Mouse (Mus musculus) neutrophil, adult 5-6 weeks (primary cell): ENCODE results near the gene Serpine1. TPM values are rescaled to one million over a fixed set of nuclear protein-coding genes. Genes with fewer than 3 reads are reported as not detected.

Experiments used
- ATAC-seq: fragments of 151-379, 151-347 bp; 2 replicates; pipeline ENCODE4 v1.8.0; 2017; ENCODE audit warnings: mild to moderate bottlenecking, moderate TSS enrichment; ENCODE audit not compliant: insufficient number of reproducible peaks, poor library complexity, low FRiP score, severe bottlenecking; ENCODE audit errors: extremely low read depth
- total RNA-seq: library from RNA; stranded (forward); fragments of 200-1000 nt; gene quantifications from 2 replicates; pipeline ENCODE4 v1.2.3, GENCODE M21; 2017

The Serpine1 gene
- total RNA-seq, 1 experiment from 2014 or later: not detected

DNA sequence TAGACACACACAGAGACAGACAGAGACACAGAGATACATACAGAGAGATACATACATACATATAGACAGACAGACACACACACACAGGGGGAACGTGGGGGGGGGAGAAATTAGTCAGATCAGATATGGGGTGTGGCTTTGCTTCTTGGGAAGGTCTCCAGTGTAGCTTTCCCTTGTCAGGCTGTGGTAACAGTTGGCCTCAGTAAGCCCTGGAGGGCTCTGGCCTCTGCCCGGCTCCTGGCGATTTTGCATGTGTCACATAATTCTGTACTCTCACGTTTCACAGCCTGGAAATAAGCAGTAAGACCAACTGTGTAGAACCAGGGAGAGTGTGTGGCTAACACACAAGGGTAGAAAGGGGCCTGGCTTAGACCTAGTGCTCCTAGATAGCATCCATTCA is 28.6 kb upstream of the Serpine1 start:
- ATAC-seq: no peak

DNA sequence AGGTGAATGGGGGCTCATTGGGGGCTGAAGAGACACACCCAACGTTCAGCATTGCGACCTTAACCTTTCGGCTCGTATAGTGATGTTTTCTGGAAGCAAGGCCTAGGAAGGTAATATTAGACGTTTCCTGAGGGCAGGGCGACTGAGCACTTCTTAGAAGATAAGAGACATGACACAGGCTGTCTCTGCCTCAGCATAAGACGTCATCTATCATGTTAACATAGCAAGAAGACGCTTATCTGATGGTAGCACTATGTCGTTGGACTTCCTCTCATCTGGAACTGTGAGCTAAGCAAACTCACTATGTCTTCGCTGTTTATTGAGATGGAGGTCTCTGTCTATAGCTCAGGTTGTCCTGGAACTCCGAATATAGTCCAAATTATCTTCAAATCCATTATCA is 26.4 kb upstream of the Serpine1 start:
- ATAC-seq: no peak

DNA sequence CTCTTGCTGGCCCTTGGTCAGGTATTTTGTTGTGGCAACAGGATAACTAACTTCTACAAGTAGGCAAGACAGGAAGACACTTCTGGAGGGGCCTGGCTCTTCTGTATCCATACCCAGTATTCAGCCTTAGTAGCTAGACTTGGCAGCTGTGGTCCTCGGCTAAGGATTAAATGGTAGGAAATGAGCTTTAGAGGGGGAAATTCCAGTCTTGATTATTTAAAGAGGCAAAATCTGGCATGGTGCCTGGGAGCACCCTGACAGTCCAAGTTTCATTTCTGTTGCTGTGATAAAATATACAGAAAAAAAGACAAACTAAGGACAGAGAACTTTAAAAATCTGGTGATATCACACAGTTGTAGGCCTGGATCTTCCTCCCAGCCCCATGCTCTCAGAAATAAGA is 24.0 kb upstream of the Serpine1 start:
- no peak for ATAC-seq

DNA sequence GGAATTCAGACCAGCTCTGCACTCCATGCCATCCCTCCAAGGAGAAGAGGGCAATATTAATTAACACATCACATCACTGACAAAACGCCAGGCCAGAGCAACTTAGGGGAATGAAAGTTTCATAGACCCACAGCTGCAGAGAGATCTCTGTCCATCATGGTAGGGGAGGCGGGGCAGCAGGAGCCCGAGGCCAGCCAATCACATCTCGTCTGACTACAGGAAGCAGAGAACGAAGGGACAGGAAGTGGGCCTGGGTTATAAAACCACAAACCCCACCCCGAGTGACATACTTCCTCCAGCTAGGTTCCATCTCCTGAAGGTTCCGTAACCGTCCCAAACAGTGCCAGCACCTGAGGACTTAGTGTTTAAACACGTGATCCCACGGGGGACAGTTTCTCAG is 23.1 kb upstream of the Serpine1 start:
- no peak for ATAC-seq

DNA sequence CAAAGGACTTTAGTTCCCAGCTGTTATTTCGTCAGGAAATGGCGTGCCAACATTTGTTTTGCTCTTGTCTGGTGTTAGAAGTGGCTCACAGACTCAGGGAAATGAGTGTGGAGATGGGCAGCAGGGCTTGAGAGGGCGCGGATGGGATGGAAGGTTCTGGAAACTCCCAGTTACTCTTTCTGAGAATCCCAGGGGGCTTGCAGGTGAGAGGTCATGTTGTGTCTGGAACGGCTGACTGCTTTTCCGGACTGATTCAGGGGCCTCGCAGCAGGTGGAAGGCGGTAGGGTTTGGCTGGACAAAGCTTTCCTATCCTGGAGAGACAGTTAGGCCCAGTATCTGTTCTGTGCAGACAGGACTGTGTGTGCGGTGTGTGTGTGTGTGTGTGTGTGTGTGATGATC is 21.7 kb upstream of the Serpine1 start:
- ATAC-seq: no peak

DNA sequence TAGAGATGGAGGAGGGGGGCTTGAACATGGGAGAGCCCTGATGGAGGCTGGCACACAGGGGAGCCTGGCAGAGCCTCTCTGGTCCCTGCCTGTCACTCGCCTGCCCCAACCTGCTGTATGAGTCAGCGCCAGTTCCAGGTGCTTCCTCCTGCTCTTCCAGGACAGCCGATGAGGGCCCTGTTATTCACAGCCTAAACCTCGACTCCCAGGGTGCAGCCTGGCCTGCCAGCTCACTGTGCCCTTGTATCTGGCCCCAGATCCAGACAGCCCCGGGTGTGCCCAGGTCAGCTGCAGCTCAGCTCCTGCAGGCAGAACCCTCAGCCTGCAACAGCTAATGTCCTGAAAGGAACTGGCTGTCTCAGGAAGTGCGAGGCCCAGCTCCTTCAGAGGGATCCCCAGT is 19.5 kb upstream of the Serpine1 start:
- no peak for ATAC-seq

DNA sequence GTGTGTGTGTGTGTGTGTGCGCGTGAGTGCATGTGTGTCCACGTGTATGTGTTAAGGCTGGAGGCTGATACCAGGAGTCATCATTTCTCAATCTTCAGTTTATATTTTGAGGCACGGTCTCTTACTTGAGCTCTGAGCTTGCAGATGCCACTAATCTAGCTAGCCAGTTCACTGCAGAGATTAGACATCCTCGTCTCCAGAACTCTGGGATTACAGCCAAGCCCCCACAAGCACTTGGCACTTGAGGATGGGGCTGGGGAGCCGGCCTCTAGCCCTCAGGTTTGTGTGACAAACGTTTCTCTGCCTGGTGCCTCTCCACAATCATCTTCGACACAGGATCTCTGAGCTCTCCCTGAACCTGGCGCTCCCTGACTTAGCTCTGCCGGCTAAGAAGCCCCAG is 18.8 kb upstream of the Serpine1 start:
- no peak for ATAC-seq

DNA sequence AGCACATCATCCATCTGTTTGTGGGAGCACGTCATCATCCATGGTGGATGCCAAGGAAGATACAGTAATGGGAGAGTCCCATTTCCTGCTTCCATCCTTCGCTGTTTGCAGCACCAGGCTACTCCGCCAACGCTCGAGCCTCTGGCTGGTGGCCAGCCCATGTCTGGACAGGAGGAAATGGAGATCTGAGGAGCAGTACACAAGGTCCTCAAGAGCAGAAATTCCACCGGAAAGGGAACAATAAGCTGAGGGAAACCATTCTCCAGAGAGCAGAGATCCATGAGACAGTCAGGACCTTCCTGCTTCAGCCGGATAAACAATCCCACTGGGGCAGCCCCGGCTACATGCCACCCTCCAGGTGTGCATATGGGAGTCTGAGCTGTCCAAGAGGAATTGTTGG is 15.3 kb upstream of the Serpine1 start:
- no peak for ATAC-seq

DNA sequence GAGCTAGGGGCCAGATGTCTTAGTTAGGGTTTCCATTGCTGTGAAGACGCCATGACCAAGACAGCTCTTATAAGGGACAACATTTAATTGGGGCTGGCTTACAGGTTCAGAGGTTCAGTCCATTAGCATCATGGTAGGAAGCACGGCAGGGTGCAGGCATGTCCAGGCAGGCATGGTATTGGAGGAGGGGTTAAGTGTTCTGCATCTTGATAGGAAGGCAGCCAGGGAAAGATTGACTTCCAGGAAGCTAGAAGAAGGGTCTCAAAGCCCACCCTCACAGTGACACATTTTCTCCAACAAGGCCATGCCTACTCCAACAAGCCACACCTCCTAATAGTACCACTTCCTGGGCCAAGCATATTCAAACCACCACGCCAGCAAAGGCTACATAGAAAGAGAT is 13.7 kb upstream of the Serpine1 start:
- ATAC-seq: no peak

DNA sequence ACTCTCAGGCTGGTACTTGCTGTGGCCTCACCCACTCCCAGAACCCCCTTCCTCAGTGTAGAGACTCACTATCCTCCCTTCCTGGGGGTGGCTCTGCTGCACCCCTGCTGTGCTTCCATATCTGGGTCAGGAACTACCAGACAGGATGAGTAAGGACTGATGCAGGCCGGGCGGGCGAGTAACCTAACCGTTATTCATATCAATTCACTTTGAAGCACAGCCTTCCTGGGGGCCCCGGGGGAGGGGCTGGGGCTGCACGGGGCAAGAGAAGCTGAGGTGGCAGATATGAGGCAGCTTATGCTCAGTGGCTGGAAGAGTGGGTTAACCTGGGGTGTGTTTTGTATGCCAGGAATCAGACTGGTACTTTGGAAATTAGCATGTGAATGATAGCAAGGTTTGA is 13.0 kb upstream of the Serpine1 start:
- ATAC-seq: no peak

DNA sequence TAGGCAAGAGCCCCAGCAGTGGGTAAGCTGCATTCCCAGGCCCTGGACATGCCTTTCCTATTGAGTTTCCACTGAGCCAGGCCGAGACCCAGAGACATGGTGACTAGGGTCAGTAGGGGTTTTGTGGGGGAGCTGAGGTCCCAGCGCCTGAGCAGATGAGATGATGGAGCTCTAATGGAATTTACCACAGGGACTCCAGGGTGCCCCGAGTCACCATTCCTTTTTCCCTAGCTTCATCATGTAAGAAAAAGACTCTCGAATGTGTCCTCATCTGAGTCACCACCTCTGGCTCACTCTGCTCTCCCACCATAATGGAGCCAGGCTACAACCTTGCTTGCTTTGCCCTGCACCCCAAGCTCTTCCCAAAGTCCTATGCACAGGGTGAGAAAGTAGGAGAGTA is 11.0 kb upstream of the Serpine1 start:
- ATAC-seq: no peak

DNA sequence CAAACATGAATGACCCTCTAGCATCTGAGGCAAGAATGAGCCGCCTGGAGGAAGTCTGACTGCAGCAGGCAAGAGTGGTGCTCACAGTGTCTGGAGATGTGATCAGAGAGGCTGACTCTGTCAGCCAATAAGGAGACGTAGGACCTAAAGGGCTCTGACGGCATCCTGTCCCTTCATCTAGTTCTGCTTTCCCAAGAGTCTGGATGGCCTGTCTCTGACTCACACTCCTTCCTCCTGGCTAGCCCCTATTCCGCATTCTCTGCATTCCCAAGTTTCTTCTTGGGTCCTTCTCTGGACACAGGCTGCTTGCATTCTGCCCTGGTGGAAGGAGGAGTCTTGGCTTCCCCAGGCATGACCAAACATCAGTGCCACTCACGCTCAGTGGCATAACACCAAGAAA is 7.8 kb upstream of the Serpine1 start:
- no peak for ATAC-seq

DNA sequence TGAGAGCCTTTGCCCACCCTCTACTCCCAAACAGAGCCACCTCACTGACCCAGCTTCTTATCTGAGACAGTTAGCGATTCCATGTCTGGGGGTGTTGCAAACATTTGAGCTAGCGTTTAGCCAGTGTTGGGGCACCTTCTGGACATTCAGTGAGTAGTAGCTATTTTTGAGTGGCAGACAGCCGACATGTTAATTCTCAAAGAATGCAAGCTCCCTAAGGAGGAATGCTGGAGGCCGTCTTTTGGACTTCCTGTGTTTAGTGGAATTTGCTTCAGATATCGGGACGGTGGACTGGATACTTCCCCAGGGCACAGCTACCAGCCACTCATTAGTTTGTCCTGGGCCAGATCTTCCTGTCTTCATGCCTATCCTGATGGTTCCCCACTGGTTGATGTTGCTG is 6.5 kb upstream of the Serpine1 start:
- no peak for ATAC-seq

DNA sequence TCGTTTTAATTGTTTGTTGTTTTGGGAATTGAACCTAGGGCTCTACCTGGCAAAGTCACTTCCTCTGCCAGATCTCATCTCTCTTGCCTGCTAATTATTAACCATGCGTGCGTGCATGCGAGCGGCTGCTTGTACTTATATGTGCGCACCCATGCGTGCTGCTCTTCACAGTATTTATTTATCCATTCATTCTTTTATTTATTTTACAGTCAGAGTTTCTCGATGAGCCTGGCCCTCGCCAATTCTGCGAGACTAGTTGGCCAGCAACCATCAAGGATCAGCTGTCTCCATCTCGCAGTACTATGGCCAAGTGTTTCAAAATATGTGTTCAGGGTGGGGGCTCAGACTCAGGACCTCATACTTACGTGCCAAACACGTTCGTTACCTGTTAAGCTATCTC is 6.0 kb upstream of the Serpine1 start:
- ATAC-seq: no peak

DNA sequence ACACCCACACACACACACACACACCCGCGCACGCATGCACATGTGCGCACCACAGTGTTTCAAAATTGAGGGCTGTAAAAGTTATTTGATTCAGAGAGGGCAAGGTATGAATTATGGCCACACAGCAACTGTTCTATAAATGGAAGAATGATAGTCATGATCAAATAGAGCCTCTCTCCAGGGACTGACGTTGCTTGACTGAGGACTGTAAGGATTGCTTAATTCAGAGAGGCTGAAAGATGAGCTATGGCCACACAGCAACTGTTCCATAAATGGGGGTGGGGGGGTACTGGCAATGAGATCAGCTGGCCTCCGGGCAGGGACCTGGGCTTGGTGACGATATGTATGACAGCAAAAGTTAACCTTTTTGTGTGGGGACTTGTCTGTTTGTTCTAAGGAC is 5.1 kb upstream of the Serpine1 start:
- ATAC-seq: no peak

DNA sequence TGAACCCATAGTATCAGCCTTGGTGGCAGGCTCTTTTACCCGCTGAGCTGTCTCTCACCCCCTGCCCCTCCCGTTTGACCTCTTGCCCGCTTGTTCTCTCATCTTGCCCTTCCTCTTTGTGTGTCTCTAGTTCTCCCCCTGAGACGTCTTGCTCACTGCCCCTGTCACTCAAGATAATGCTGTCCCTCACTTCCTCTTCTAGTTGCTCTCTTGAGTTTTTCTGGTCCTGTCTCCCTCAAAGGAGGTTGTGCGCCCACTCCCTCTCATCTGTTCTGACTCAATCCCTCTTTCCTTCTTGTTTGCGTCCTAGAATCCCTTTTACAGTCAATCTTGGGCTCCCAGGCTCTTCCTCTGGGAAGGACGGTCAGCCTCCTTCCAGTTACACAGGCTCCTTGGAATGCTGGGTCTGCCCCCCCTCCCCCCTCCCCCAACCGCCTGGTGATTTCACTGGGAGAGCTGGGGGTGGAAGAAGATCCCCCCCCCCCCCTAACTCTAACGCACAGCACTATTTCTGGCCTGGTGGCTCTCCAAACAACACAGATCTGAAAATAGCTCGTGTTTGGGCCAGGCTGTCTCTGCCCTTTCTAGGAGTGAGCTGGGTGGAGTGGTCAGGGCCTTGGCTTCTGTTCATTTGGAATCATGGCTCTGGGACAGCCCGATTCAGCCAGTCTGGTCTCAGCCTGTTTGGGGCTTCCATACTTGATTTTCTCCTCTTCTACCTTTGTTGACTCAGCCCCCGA is 4.3 kb upstream of the Serpine1 start:
- ATAC-seq: no peak

DNA sequence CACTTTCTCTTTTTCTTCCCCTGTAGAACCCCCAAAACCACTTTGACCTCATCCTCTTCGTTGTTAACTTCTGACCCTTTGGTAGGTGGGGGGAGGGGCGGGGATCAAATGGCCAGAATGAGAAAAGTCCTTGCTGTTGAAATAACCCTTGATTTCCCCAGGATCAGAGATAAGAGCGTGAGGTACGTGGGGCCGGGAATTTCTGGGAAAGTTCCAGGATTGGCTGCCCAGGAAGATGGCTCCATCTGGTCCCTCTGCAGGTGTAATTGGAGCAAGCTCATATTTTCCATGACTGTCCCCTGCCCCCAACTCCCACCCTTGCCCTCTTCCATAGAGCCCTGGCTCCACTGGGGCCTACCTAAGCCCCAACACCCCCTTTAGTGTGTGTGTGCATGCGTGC is 3.7 kb upstream of the Serpine1 start:
- no peak for ATAC-seq

DNA sequence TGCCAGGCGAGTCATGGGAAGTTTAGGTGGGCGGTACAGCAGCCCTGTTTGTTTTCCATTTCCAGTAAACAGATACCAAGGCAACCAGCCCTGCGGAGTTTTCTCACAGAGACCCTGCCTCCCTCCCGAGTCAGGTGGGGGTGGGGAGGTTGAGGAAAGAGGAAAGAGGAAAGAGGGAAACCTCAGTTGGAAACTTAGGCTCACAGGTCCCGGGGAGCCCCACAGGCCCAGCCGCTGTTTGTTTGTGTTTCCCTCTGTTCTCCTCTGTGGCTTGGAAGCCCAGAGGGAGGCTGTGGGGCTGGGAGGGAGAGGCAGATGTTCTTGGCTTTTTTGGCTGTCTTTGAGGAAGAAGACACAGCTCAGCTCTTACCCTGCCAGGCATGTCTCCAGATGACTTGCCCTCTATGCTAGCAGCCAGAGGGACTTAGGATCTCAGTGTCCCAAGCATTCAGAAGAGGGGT is 2.2 kb upstream of the Serpine1 start:
- no peak for ATAC-seq

DNA sequence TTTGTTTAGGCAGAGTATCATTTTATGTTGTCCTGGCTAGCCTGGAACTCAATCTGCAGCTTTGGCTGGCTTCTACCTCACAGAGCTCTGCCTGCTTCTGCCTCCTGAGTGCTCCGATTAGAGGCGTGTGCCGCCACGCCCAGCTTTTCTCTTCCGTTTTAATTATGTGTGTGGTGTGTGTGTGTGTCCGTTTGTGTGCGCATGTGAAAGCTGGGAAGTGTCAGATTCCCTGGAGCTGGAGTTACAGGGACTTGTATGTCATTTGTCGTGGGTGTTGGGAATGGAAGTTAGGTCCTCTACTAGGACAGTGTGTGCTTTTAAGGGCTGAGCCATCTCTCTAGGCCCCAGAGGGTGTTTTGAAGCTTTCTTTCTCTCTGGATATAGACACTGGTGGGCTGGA is 1.1 kb upstream of the Serpine1 start:
- ATAC-seq: no peak

DNA sequence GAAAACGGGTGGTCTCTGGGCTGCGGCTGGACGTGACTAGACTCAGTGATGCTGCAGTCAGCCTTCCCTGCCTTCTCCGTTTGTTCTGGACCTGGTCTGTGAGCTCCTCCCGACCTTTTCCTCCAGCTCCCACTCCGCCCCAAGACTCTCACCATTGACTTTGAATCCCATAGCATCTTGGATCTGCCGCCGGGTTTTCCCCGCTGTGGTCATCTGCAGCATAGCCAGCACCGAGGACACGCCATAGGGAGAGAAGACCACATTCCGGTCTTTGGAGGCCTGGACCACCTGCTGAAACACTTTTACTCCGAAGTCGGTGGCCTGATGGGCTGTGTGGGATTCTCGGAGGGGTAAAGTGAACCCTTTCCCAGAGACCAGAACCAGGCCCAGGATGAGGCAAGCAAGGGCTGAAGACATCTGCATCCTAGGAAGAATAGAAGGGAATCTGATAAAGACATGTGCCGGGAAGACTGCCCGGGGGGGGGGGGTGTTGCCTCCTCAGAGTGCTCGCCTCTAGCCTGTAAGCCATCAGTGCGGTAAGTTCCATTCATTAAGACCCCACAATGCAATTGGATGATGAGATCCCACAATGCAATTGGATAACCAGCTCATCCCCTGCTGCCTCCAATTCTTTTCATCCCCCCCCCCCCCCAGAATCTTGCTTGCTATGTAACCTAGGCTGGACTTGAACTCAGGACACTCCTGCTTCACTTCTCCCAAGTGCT is 1.0 kb downstream of the Serpine1 start:
- ATAC-seq: no peak

DNA sequence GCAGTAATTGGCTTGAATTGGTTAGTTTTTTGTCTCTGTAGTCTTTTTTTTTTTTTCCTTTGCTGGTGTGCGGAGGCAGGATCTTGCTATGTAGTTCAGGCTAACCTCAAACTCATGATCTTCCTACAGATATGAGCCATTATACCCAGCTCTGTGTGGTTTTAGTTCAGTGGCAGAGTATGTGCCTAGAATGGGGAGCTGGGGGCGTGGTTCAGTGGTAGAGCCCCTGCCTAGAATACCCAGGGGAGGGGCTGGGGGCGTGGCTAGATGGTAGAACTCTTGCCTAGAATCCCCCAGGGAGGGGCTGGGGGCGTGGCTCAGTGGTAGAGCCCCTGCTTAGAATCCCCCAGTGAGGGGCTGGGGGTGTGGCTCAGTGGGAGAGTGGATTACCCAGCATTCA is 3.4 kb downstream of the Serpine1 start:
- ATAC-seq: no peak
